Mouse (Mus musculus) small intestine, adult 2 months (tissue): ENCODE results near the gene Ints11.

Source experiments
- CTCF ChIP-seq: fragments of 200-500 bp; IDR thresholded peaks from 2 replicates; pipeline ENCODE4 v1.5.1; 2012; ENCODE audit warnings: low read depth, mild to moderate bottlenecking, control low read depth, inconsistent platforms, low read length, moderate library complexity, mixed read lengths; ENCODE audit not compliant: insufficient replicate concordance, insufficient read length; ENCODE audit errors: extremely low read depth
- POLR2A ChIP-seq: fragments of 200-500 bp; IDR thresholded peaks from 2 replicates; pipeline ENCODE4 v1.6.1; 2012; ENCODE audit warnings: low read depth, mild to moderate bottlenecking, control low read depth, inconsistent platforms, low read length, moderate library complexity

DNA sequence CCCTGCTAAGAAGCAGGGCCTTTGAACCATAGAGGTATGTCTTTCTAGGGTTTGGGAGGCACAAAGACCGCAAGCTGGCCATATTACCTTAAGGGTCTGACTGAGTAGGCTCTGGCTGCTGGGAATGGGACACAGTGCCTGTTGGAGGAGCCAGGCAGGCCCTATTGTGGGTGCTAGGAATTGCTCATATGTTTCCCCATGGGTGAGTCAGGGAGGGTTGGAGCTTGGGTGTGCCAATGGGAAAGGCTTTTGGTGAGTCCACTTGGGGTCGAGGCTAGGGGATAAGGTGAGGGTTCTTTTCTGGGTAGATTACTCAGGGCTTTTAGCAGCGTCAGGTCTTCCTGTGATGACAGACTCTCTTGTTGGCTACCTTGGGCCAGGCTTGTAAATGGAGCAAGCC lies 18.0 kb upstream of the Ints11 start:
- TF ChIP-seq CTCF (no peak), POLR2A (no peak)
